Mouse (Mus musculus): ENCODE measurements around the gene Ndufb10. TPM values are rescaled to one million over a fixed set of nuclear protein-coding genes. Genes with fewer than 3 reads are reported as not detected.

The Ndufb10 gene
- 100 to 1,000 TPM; 208 to 258 (median 238) TPM for total RNA-seq (2022)

DNA sequence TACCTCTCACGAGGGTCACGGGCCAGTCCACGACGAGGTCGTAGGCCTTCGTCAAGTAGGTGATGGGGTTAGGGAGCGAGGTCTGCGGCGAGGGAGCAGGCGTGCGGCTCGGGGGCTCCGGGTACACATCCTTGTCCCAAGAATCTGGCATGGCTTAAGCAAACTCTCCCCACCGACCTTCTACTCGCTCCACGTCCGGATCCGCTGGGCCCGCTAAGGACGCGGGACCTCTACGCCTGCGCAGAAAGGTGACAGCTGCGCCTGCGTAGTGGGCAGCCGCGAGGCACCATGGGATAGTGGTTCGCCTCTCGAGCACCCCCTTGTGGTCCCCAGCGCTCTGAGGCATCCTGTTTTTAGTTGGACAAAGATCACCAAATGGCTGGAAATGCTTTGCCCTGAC is at the start of gene Ndufb10:
Gene Ndufb10 (minus strand): TSS at position 295 of the 400 bp plus-strand sequence.
- DNase-seq (ENCODE audit: low spot score in 2 of 2) = peak; percentile 92 to 94

DNA sequence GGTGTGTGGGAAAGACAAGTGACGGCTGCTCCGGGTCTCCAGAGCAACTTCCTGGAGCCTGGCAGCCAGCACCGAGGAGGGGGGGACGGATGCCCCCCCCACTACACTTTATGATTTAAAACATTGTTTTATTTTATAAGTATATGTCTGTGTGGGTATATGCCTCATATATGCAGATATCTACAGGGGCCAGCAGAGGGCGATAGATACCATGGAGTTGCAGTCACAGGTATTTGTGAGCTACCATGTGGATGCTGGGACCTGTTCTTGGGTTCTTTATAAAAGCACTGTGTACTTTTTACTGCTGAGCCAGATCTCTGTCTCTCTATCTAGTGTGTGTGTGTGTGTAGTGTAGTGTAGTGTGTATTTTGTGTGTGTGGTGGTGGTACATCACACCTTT is 49.0 kb upstream of the Ndufb10 start:
- DNase-seq (ENCODE audit: low spot score in 2 of 2) = no peak

DNA sequence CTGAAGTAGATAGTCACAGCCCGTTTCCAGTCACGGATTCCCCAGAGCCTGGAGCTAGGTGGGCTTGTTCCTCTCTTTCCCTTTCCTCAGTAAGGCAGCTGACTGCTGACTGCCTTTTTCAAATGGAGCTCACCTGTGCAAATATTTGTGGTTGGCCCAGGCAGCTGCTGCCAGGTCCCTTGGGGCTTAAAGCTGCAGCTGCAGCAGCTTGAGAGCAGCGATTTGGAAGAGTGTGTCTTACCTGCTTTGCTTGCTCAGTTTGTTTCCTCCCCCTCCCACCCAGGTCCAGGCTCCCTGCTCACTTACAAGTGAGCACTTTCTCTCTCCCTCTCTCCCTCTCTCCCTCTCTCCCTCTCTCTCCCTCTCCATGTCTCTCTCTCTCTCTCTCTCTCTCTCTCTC is 44.9 kb upstream of the Ndufb10 start:
- no peak for DNase-seq (ENCODE audit: low spot score in 2 of 2)

DNA sequence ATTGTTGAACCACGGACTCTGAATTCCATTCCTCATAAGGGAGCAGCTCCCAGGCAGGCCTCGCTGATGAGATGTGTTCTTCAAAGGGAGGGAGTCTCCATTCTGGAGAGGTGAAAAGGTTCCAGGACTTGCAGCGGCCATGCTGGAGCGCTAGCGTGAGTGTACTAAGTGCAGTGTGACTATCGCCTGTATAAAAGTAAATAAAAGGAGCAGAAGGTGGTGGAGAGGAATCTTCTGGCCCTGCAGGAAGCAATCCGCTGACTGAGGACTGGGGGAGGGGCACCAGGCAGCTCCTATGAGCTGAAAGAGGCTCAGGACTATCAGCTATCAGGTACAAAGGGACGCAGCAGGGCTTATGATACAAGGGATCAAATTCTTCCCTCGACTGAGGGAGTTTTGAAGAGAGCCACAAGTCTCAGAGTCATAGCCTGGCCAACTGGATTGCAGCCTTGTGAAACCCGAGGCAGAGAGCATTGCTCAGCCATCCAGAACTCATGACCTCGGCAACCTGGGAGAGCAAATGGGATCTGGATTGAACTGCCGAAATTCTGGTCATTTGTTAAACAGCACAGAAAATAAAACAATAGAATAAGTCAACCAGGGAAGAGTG is 42.1 kb upstream of the Ndufb10 start:
- DNase-seq (ENCODE audit: low spot score in 2 of 2) = no peak

DNA sequence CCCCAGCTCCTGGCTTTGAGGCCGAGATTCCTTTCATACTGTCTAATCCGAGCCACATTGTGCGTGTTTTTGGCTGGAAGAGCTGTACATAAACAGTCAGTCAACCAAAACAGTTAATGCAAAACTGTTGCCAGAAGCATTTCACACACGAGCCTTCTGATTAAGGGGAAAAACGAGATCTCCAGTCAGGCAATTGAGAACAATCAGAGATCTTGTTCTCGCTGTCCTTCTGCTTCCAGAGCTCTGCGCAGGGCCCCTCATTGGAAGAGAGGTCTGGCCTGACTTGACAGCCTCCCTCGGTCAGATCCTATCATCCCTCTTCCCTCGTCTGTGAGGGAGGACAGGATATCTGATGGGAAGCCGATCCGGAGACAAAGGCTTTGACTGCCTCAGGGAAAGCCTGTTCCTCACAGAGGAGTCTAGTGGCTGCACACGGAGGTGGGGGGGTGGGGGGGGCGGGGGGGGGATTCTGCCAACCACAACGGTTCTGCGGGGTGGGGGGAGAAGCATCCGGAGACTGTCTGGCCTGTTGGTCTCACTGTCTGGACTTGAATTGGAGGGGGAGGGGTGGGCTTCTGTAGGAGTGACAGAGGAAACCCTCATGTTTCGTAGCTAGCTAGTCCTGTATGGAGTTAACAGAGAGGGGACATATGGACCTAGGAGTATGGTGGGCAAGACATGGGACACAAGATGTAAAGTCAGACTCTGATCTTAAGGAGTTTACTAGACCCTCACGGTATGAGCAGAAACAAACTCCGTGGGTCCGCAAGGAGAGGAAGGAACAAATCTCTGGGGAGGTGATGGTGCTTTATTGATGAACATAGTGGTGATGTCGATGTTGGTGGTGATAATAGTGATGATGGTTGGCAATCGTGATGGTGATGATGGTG is 41.0 kb upstream of the Ndufb10 start:
- no peak for DNase-seq (ENCODE audit: low spot score in 2 of 2)

DNA sequence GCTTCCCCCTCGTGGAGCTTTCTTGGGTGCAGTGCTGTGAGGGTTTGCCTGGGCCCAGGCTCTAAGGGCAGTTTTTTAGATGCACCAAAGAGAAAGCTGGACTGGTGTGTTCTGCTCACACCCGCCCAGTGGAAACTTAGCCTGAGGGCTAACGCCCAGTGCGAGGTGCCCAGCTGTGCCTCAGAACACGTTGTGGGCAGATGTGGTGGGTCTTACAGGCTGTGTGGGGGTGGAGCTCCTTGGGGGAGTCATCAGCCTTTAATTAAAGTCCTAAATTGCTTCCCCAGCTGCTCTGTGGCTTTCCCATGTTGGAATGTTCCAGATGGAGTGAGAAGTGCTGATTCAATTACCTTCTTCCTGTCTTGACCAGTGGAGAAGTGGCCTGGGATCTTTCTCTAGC is 36.8 kb upstream of the Ndufb10 start:
- no peak for DNase-seq (ENCODE audit: low spot score in 2 of 2)

DNA sequence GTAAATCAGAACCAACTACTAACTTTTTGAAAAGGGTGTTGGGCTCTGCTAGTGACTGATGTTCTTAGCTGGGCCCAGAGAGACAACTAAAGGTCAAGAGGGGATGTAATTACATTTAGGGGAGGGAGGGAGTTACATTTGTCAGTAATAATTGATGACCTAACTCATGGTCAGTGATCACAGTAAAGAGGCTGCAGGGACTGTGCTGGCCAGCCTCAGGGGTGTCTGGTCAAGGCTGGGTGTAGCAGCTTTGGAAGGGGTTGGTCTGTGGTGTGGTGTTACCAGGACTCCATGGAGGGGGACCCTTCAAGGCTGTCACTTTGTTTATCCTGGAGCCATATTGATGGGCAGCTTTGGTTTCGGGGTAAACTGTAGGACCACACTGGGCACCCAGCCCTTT is 33.1 kb upstream of the Ndufb10 start:
- no peak for DNase-seq (ENCODE audit: low spot score in 2 of 2)

DNA sequence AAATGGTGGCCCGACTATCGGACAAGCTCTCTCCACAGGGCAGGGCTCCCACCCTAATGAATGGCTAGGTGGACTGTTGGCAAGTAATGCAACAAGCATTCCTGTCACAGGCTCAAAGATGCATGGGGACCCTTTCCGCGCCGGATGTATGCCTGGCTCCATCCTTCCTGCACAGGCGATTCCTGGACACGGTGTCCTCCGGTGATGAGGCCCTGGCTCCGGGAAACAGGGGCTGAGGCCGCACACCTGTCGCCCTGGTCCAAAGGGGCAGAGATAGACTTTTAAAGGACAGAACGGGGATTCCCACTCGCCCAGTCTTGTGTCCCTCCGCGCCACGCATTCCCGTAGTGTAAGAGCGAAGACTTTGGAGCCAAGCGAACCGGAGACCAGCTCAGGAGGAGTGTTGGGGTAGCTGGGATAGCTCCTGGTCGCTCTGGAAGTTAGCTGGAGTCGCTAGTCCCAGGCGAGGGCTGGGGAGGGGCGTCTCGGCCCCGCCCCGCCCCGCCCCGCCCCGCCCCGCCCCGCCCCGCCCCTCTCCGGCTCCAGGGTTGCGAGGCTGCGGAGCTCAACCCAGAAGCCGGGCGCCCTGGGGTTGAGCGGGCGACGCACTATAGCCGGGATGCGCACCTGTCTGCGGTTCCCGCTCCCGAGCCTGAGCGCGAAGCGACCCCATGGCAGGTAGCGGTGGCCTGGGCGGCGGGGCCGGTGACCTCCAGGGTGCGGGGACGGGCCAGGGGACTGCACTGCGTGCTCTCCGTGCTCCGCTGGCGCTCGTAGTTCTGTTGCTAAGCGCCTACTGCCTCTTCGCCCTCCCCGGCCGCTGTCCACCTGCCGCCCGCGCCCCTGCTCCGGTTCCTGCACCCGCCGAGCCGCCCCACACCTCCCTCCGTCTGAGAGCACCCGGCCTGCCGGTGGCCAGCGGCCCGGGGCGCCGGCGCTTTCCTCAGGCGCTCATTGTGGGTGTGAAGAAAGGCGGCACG is 28.4 kb upstream of the Ndufb10 start, which contains the start of gene Hs3st6:
Gene Hs3st6 (plus strand): TSS at position 574 of the 980 bp plus-strand sequence.
- no peak for DNase-seq (ENCODE audit: low spot score in 2 of 2)

DNA sequence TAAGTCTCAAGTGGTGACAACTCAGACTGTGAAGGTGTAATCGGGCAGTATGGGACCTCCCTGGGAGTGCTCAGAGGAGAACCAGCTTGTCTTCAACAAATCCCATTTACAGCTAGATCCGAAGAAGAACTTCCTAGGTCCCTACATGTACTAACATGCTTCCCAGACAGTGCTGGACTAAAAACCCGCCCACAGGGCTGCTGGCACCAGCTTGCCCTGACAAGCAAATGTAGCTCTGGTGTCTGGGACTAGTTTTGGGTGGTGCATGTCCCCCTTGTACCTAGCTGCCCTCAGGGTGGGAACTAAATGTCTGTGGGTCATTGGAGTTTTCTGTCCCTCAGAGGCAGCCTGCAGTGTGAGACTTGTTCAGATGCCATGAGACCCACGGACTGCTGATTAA is 27.2 kb upstream of the Ndufb10 start:
- DNase-seq (ENCODE audit: low spot score in 2 of 2) = no peak

DNA sequence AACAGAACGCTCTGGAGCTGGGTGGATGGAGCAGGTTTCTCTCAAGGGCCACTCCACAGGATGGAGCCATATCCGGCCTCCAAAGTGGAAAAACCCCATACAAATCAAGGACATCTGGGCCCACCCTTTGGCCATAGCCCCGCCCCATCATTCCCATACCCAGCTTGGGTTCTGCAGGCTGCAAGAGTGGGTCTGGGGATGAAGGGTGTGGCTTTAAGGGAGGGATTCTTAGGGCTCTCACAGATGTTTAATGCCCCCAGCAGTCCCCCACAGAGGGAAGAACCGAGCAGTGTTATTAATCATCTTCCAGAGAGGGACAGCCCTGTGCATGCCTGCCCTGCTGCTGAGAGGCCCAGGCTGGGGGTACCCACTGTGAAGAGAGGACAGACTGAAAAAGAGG is 22.7 kb upstream of the Ndufb10 start:
- no peak for DNase-seq (ENCODE audit: low spot score in 2 of 2)

DNA sequence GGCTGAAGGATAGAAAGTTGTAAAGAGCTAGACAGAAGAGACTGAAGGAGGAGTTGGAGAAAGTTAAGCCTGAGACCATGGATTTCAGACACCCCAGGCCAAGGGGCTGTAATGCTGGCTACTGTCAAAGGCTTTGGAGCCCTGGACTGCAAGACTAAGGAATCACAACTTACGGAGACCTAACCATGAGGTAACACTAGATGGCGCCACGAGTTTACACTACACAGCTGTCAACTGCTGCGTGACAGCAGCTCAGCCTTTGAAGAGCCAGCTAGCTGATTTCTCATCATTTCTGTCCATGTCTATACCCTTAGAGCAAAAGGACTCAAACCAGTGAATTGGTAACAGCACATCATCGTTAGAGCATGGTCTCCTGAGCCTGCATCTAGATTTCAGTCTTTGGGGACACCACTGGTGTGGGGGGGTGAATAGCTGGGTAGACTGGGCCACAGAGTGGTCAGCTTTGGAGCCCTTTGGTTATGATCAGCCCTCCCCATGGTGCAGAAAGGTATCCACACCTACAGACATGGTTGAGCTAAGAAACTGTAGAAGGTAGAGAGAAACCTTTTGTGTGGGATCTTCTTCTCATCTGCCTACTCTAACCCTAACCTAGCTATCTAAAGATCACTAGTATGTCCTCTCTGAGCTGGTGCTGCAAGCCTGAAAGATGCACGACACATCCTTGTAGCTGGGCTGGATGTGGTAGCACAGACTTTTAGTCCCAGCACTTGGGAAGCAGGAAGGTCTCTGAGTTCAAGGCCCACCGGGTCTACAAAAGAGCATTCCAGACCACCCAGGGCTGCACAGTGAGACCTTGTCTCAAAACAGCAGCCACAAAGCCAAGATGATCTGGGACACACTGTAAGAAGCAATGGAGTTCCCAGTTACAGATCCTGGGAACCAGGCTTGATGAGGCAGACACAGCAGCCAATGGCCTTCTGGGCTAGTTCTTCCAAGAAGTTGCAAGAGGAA is 21.5 kb upstream of the Ndufb10 start:
- DNase-seq (ENCODE audit: low spot score in 2 of 2) = peak; percentile 54 to 57

DNA sequence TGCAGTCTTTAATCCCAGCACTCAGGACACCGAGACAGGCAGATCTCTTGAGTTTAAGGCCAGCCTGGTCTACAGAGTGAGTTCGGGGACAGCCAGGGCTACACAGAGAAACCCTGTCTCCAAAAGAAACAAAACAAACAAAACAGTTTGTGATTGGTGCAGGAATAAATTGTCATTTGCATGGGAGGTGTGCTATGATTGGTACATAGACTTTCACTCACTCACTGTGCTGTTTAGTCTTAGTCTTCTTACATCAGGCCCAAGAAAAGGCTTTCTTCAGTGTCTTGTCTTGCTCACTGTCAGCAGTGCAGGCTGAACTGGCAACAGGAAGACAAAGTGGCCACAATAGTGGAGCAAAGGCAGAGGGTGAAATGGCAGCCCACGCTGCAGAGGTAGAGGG is 20.1 kb upstream of the Ndufb10 start:
- no peak for DNase-seq (ENCODE audit: low spot score in 2 of 2)

DNA sequence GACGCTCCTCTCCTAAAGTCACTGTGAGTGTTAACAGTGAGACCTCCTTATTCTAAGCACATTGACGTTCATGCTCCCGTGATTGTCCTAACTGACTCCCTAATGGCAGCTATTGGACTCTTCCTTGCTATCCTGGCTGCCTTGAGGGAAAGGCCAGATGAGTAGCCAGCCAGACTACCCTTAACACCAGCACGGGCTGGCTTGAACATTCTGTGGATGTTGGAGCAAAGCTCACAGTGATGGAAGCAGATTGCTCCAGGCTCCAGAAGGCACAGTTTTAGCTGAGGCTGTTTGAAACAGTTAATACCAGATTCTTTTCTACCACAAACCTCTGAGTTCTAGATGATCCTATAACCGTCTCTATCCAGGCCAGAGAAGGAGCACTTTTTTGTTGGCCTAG is 19.6 kb upstream of the Ndufb10 start:
- DNase-seq (ENCODE audit: low spot score in 2 of 2) = no peak

DNA sequence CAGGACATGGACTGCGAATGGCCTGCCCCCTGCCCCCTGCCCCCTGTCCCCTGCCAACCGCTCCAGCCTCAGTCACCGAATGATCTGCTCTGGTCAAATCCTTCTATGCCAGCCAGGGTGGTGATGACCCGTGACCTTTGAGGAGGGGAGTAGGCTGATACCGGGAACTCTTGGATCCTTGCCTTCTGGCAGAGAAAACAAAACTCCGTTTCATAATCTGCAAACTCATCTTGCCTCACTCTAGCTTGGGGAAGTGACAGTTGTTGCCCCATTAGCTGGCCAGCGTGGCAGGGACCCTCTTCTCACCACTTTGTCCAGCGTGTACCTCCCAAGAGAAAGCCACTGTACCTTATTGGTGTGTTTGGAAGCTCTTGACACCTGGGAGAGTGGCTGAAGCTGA is 18.0 kb upstream of the Ndufb10 start:
- no peak for DNase-seq (ENCODE audit: low spot score in 2 of 2)

DNA sequence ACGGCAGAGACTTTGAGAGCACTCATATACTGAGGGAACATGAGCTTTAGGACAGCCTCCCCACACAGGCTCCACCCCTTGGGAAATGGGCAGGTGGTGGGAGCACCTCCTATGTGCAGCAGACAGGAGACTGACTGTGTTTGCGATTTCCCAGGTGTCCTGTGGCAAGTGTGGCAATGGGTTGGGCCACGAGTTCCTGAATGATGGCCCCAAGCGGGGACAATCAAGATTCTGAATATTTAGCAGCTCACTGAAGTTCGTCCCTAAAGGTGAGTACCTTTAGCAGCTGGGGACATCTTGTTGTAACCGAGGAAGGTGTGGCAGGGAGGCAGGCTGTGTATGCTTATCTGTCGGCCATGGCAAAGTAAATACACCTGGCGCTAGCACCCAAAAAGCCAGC is 15.6 kb upstream of the Ndufb10 start:
- no peak for DNase-seq (ENCODE audit: low spot score in 2 of 2)

DNA sequence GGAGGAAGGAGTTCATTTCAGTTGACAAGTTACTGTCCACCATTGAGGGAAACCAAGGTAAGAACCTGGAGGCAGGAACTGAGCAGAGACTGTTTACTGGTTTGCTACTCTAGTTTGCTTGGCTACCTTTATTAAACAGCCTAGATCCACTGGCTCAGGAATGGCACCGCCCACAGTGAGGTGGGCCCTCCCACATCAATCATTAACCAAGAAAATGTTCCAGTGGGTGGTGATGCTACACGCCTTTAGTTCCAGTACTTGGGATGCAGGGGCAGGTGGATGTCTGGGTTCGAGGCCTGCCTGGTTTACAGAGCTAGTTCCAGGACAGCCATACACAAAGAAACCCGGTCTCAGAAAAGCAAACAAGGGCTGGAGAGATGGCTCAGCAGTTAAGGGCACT is 14.0 kb upstream of the Ndufb10 start:
- no peak for DNase-seq (ENCODE audit: low spot score in 2 of 2)

DNA sequence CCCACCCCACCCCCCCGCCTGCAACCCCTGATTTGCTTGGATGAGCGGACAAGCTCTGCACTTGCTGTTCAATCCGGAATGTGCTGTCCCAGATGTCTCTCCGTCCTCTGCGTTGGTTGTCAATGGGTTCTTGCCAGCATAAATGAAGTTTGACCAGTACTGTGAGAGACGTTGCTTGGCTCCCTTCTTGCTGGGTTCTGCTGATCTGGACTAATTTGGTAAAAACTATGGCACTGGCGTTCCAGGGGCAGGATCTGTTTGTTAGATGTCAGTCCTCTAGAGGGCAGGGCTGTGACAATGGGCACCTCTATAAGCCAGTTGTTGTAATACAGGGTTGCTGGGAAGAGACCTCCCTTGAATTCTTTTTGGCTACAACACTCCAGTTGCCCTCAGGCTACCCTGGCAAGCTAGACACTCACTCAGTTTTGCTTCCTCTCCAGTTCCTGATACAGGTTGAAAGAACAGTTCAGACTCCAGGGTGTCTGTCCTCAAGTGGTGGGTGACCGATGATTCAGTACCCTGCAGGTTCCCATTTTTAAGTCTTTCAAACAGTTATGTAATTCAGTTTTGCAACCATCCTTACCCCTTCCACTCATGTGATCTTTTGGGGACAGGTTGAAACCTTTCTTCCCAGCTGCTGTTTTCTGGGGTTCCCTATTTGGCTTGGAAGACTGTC is 13.0 kb upstream of the Ndufb10 start:
- no peak for DNase-seq (ENCODE audit: low spot score in 2 of 2)

DNA sequence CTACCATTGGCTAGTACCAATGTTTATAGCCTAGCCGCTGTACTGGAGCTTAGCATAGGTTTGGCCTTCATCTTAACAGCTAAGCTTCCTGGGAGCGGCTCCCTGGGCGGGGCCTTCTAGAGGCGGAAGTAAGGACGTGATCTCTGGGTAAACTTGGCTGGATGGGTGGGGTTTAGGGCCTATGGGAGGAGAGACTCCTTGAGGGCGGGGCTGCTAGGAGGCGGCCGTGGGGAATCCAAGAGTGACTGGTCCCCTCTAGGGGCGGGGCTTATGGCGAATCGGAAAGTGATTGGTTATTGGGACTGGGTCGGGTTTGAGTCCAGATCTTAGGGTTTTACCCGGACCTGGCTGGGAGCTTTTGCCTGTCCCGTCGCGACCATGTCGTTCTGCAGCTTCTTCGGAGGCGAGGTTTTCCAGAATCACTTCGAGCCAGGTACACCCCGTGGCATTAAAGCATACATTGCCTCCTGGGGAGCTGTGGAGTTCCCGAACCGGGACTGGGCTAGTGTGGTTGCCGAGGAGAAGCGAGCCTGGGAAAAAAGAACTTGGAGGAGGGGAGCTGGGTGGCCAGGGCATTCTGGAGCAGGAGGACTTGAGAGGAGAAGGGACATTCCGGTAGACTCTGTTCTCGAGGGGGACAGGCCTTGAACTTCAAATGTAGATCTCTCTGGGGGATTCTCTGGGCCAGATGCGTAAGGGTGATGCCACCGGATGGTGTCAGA is 12.2 kb upstream of the Ndufb10 start, which contains the start of gene Msrb1:
Gene Msrb1 (plus strand): TSS at position 313 of the 722 bp plus-strand sequence.
- peak; percentile 79 to 95 for DNase-seq (ENCODE audit: low spot score in 2 of 2)

DNA sequence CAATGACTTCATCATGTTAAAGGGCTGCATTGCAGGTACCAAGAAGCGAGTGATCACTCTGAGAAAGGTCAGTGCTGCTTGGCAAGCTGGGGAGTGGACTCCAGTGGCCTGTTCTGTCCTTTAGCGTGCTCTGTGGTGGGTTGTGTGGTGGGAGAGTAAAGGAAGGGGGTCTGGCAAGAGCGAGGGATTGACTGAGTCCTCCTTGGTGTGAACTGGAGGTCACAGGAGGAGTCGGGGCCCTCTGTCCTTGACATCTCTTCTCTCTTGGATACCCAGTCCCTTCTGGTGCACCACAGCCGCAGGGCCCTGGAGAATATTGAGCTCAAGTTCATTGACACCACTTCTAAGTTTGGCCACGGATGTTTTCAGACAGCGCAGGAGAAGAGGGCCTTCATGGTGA is 11.2 kb upstream of the Ndufb10 start:
- DNase-seq (ENCODE audit: low spot score in 2 of 2) = no peak

Measured in left cerebral cortex, adult 8-10 months (tissue).